In the genomic region with DNA sequence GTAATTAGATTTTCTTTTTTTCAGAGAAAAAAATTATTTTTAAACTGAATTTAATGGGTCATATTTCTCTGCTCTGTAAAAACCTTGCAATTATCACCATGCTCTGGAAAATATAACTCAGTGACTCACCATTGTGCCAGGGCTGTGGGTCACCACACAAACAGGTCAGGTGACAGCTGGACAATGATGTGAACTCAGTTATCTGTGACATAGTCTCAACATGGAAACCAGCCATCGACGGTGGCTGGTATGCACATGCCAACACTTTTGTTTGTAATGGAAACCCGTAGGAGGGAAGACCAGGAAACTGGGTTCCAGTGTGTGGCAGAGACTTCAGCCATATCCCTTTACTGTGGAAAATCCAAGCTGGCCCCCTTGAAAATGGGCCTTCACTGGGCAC, we compare ENCODE assay signal across 22 mouse cellular contexts. TPM values are rescaled to one million over a fixed set of nuclear protein-coding genes. Genes with fewer than 3 reads are reported as not detected.
DNase-seq lines count a peak whose midpoint lies in the region; ATAC-seq and TF ChIP-seq lines count a peak whose summit lies in the region.
"Had no signal": no experiment of that assay in that cellular context is flagged by ENCODE, and none has a peak within 500 bp of the region (broad histone marks: within the 10 kb centered on the region; RNA-seq: fewer than 3 reads in every experiment).

No protein-coding gene starts in this region.

- TF ChIP-seq CTCF in forebrain, postnatal 0 days (IDR thresholded peaks at IDR 0.05; ENCODE audit: low read depth), result no peak

- H3K27ac ChIP-seq in heart, embryonic 12.5 days (ENCODE audit: poor library complexity, severe bottlenecking), result peak overlapping the region; percentile 63
- no peak overlapping the region for H3K27ac ChIP-seq in liver, embryonic 11.5 days (ENCODE audit: low read depth, low read length)
- H3K27ac ChIP-seq in liver, embryonic 12.5 days, result no peak overlapping the region
- peak overlapping the region; percentile 31 for H3K27ac ChIP-seq in embryonic facial prominence, embryonic 10.5 days (replicated peaks)
- H3K27ac ChIP-seq in forebrain, postnatal 0 days (ENCODE audit: low read depth, low read length), result no peak overlapping the region
- H3K27ac ChIP-seq: hindbrain, embryonic 10.5 days; macrophage; midbrain, embryonic 13.5 days; neural tube, embryonic 15.5 days had no signal

- H3K9ac ChIP-seq in heart, embryonic 12.5 days, result no peak overlapping the region
- H3K9ac ChIP-seq in liver, embryonic 11.5 days (ENCODE audit: low read depth, low read length), result no peak overlapping the region
- H3K9ac ChIP-seq in liver, embryonic 12.5 days, result no peak overlapping the region
- H3K9ac ChIP-seq in forebrain, postnatal 0 days, result no peak overlapping the region
- H3K9ac ChIP-seq: limb, embryonic 15.5 days; midbrain, embryonic 13.5 days; neural tube, embryonic 15.5 days had no signal

- H3K4me3 ChIP-seq in heart, embryonic 12.5 days, result no peak overlapping the region
- H3K4me3 ChIP-seq in liver, embryonic 11.5 days (ENCODE audit: low read depth, low read length), result no peak overlapping the region
- H3K4me3 ChIP-seq in liver, embryonic 12.5 days, result no peak overlapping the region
- no peak overlapping the region for H3K4me3 ChIP-seq in embryonic facial prominence, embryonic 10.5 days
- no peak overlapping the region for H3K4me3 ChIP-seq in forebrain, postnatal 0 days (ENCODE audit: low read depth, low read length)
- H3K4me3 ChIP-seq: hindbrain, embryonic 10.5 days; limb, embryonic 15.5 days; midbrain, embryonic 13.5 days; neural tube, embryonic 15.5 days had no signal

- H3K9me3 ChIP-seq in heart, embryonic 12.5 days (replicated peaks), result no peaks in the 10 kb centered on the region
- H3K9me3 ChIP-seq in liver, embryonic 11.5 days (ENCODE audit: control insufficient read depth, low read length), result no peaks in the 10 kb centered on the region
- H3K9me3 ChIP-seq in liver, embryonic 12.5 days (replicated peaks), result no peaks in the 10 kb centered on the region
- H3K9me3 ChIP-seq in embryonic facial prominence, embryonic 10.5 days, result no peaks in the 10 kb centered on the region
- H3K9me3 ChIP-seq in forebrain, postnatal 0 days (ENCODE audit: low read length), result no peaks in the 10 kb centered on the region
- H3K9me3 ChIP-seq: hindbrain, embryonic 10.5 days; limb, embryonic 15.5 days; midbrain, embryonic 13.5 days; neural tube, embryonic 15.5 days had no signal

- H3K36me3 ChIP-seq in heart, embryonic 12.5 days, result peaks cover 4% of the 10 kb centered on the region; the same call in 1 of the 2 replicates
- no peaks in the 10 kb centered on the region for H3K36me3 ChIP-seq in liver, embryonic 11.5 days (ENCODE audit: control insufficient read depth, insufficient read depth, low read length)
- no peaks in the 10 kb centered on the region for H3K36me3 ChIP-seq in liver, embryonic 12.5 days
- H3K36me3 ChIP-seq in embryonic facial prominence, embryonic 10.5 days (replicated peaks), result no peaks in the 10 kb centered on the region
- no peaks in the 10 kb centered on the region for H3K36me3 ChIP-seq in forebrain, postnatal 0 days (ENCODE audit: insufficient read depth)
- H3K36me3 ChIP-seq: hindbrain, embryonic 10.5 days; limb, embryonic 15.5 days; midbrain, embryonic 13.5 days; neural tube, embryonic 15.5 days had no signal

- no peak overlapping the region for H3K4me2 ChIP-seq in heart, embryonic 12.5 days
- H3K4me2 ChIP-seq in liver, embryonic 11.5 days, result no peak overlapping the region
- no peak overlapping the region for H3K4me2 ChIP-seq in liver, embryonic 12.5 days
- no peak overlapping the region for H3K4me2 ChIP-seq in forebrain, postnatal 0 days (ENCODE audit: low read depth)
- H3K4me2 ChIP-seq: limb, embryonic 15.5 days; midbrain, embryonic 13.5 days; neural tube, embryonic 15.5 days had no signal

- peak; percentile 60; the same call in 1 of the 2 replicates for ATAC-seq in heart, embryonic 12.5 days (ENCODE audit: insufficient number of reproducible peaks, low FRiP score)
- ATAC-seq in liver, embryonic 11.5 days (replicated peaks; ENCODE audit: low FRiP score), result no peak
- no peak for ATAC-seq in liver, embryonic 12.5 days
- no peak for ATAC-seq in forebrain, postnatal 0 days
- ATAC-seq: CD4-positive, CD25-positive, alpha-beta regulatory T cell, adult 4 months; midbrain, embryonic 13.5 days had no signal

- peaks cover 35% of the 10 kb centered on the region for H3K4me1 ChIP-seq in heart, embryonic 12.5 days (replicated peaks)
- H3K4me1 ChIP-seq in liver, embryonic 11.5 days (replicated peaks; ENCODE audit: control insufficient read depth, insufficient read depth, low read length), result no peaks in the 10 kb centered on the region
- peaks cover 6% of the 10 kb centered on the region; the same call in 1 of the 2 replicates for H3K4me1 ChIP-seq in liver, embryonic 12.5 days
- H3K4me1 ChIP-seq in embryonic facial prominence, embryonic 10.5 days, result peaks cover 41% of the 10 kb centered on the region
- no peaks in the 10 kb centered on the region for H3K4me1 ChIP-seq in forebrain, postnatal 0 days (ENCODE audit: insufficient read depth)
- H3K4me1 ChIP-seq: neural tube, embryonic 15.5 days had no signal

- DNase-seq in heart, adult 18-20 months, result no peak
- DNase-seq in liver, embryonic 11.5 days (ENCODE audit: low spot score), result peak; percentile 15
- DNase-seq in embryonic facial prominence, embryonic 10.5 days (ENCODE audit: low spot score), result peak; percentile 35
- DNase-seq in forebrain, postnatal 0 days, result no peak
- no peak for DNase-seq in cerebellum, adult 9-11 months
- DNase-seq: adrenal gland, postnatal 25 days; cerebellum, adult 18-20 months; gastrocnemius, postnatal 10 days; kidney, adult 8-10 months; kidney, postnatal 4 days; lung, adult 18-20 months; right cerebral cortex, postnatal 4 days; thymus, adult 18-20 months had no signal

- no peaks in the 10 kb centered on the region for H3K27me3 ChIP-seq in heart, embryonic 12.5 days (replicated peaks)
- H3K27me3 ChIP-seq in liver, embryonic 11.5 days (replicated peaks; ENCODE audit: control insufficient read depth, insufficient read depth, low read length), result no peaks in the 10 kb centered on the region
- no peaks in the 10 kb centered on the region for H3K27me3 ChIP-seq in liver, embryonic 12.5 days (replicated peaks)
- no peaks in the 10 kb centered on the region for H3K27me3 ChIP-seq in embryonic facial prominence, embryonic 10.5 days (replicated peaks; ENCODE audit: low read depth, poor library complexity, severe bottlenecking)
- H3K27me3 ChIP-seq in forebrain, postnatal 0 days (ENCODE audit: insufficient read depth, low read length), result no peaks in the 10 kb centered on the region
- H3K27me3 ChIP-seq: limb, embryonic 15.5 days; midbrain, embryonic 13.5 days; neural tube, embryonic 15.5 days had no signal

- WGBS in heart, embryonic 12.5 days, result 18% methylated on average over 3 of the region's 3 CpGs
- WGBS in liver, embryonic 11.5 days, result 68% methylated on average over 3 of the region's 3 CpGs
- 69% methylated on average over 3 of the region's 3 CpGs for WGBS in liver, embryonic 12.5 days (ENCODE audit: insufficient replicate concordance)
- 50% methylated on average over 3 of the region's 3 CpGs for WGBS in embryonic facial prominence, embryonic 10.5 days
- WGBS in forebrain, postnatal 0 days, result 56% methylated on average over 3 of the region's 3 CpGs

RNA-seq across cellular contexts. Expression of gene Cald1, which starts 35.5 kb away (rescaled TPM):
- polyA plus RNA-seq in heart, embryonic 12.5 days (2016; fragmentation: Nextera tagmentation; extraction: Ambion mirVana), result 161 and 164 TPM in 2 replicates
- total RNA-seq in heart, adult 18-20 months (2021), result 10 to 100 TPM; 48.0 to 48.9 TPM
- polyA plus RNA-seq in liver, embryonic 11.5 days (2014; fragmentation: Nextera tagmentation; extraction: Ambion mirVana), result 120 and 134 TPM in 2 replicates
- polyA plus RNA-seq in liver, embryonic 12.5 days (2016; fragmentation: Nextera tagmentation; extraction: Ambion mirVana), result 76.2 and 80.2 TPM in 2 replicates
- polyA plus RNA-seq in embryonic facial prominence, embryonic 10.5 days (2016; fragmentation: Nextera tagmentation; extraction: Ambion mirVana), result 189 and 232 TPM in 2 replicates
- total RNA-seq in forebrain, postnatal 0 days (2014; rRNA removed), result 19.6 and 28.5 TPM in 2 replicates
- 32.5 and 40.8 TPM in 2 replicates for polyA plus RNA-seq in forebrain, postnatal 0 days (2015; fragmentation: Nextera tagmentation; extraction: Ambion mirVana)
- total RNA-seq: MEL had no signal

Comparison
In these comparisons a context has a peak if more than half of its experiments do, and no peak if none do; other contexts are left out.
1. H3K27ac ChIP-seq: peak in heart, embryonic 12.5 days (single experiment) and embryonic facial prominence, embryonic 10.5 days (single experiment); none in liver, embryonic 11.5 days (single experiment), liver, embryonic 12.5 days (single experiment) and forebrain, postnatal 0 days (single experiment).
2. DNase-seq: peak in liver, embryonic 11.5 days (single experiment) and embryonic facial prominence, embryonic 10.5 days (single experiment); none in heart, adult 18-20 months (0 of 2), forebrain, postnatal 0 days (single experiment) and cerebellum, adult 9-11 months (single experiment).